Mouse (Mus musculus): ENCODE data around the gene Nfia. TPM values are rescaled to one million over a fixed set of nuclear protein-coding genes. Genes with fewer than 3 reads are reported as not detected.

The Nfia gene
- polyA plus RNA-seq, 1 experiment from 2014 or later = 32.1 TPM

- Histone ChIP-seq H3K4me3 (ENCODE audit: low read length) (no peak overlapping the region), H3K9ac (ENCODE audit: low read depth, low read length) (no peak overlapping the region)
These were observed 178.0 kb downstream of the Nfia start for GRCm38 (mm10) chr4:97950341-97951071.

GRCm38 (mm10) chr4:97953886-97954285 is 181.4 kb downstream of the Nfia start:
- Histone ChIP-seq H3K9ac (ENCODE audit: low read depth, low read length) (no peak overlapping the region), H3K27ac (ENCODE audit: low read depth, low read length) (no peak overlapping the region), H3K36me3 (ENCODE audit: control insufficient read depth, insufficient read depth, low read length) (no peaks in the 10 kb centered on the region), H3K4me1 (ENCODE audit: control insufficient read depth, insufficient read depth, low read length) (no peaks in the 10 kb centered on the region), H3K9me3 (ENCODE audit: control insufficient read depth, low read length) (no peaks in the 10 kb centered on the region), H3K4me2 (replicated peaks; ENCODE audit: low read depth, low read length) (no peak overlapping the region), H3K27me3 (ENCODE audit: control insufficient read depth, insufficient read depth, low read length) (no peaks in the 10 kb centered on the region), H3K4me3 (ENCODE audit: low read length) (no peak overlapping the region)
- WGBS = 74% methylated on average over 11 of the region's 11 CpGs
- ATAC-seq (ENCODE audit: low FRiP score, low TSS enrichment) = no peak

More at GRCm38 (mm10) chr4:97950341-97951071, 178.0 kb downstream of the Nfia start:
- H3K27ac ChIP-seq (ENCODE audit: low read depth, low read length) = no peak overlapping the region
- no peaks in the 10 kb centered on the region for H3K9me3 ChIP-seq (ENCODE audit: control insufficient read depth, low read length)
- H3K27me3 ChIP-seq (ENCODE audit: control insufficient read depth, insufficient read depth, low read length) = no peaks in the 10 kb centered on the region
- H3K4me2 ChIP-seq (replicated peaks; ENCODE audit: low read depth, low read length) = no peak overlapping the region
- no peak for ATAC-seq (ENCODE audit: low FRiP score, low TSS enrichment)
- no peaks in the 10 kb centered on the region for H3K4me1 ChIP-seq (ENCODE audit: control insufficient read depth, insufficient read depth, low read length)
- no peaks in the 10 kb centered on the region for H3K36me3 ChIP-seq (ENCODE audit: control insufficient read depth, insufficient read depth, low read length)
- 81% methylated on average over 10 of the region's 10 CpGs for WGBS

GRCm38 (mm10) chr4:97958121-97958520 is 185.6 kb downstream of the Nfia start:
- Histone ChIP-seq H3K27me3 (ENCODE audit: control insufficient read depth, insufficient read depth, low read length) (no peaks in the 10 kb centered on the region), H3K4me3 (ENCODE audit: low read length) (no peak overlapping the region), H3K4me1 (ENCODE audit: control insufficient read depth, insufficient read depth, low read length) (no peaks in the 10 kb centered on the region), H3K27ac (ENCODE audit: low read depth, low read length) (no peak overlapping the region), H3K4me2 (replicated peaks; ENCODE audit: low read depth, low read length) (no peak overlapping the region), H3K9ac (ENCODE audit: low read depth, low read length) (no peak overlapping the region), H3K9me3 (ENCODE audit: control insufficient read depth, low read length) (no peaks in the 10 kb centered on the region), H3K36me3 (ENCODE audit: control insufficient read depth, insufficient read depth, low read length) (no peaks in the 10 kb centered on the region)
- 90% methylated on average over 5 of the region's 5 CpGs for WGBS
- ATAC-seq (ENCODE audit: low FRiP score, low TSS enrichment) = no peak

- ATAC-seq (ENCODE audit: low FRiP score, low TSS enrichment) = no peak
- Histone ChIP-seq H3K36me3 (ENCODE audit: control insufficient read depth, insufficient read depth, low read length) (no peaks in the 10 kb centered on the region), H3K27ac (ENCODE audit: low read depth, low read length) (no peak overlapping the region), H3K27me3 (ENCODE audit: control insufficient read depth, insufficient read depth, low read length) (no peaks in the 10 kb centered on the region), H3K9ac (ENCODE audit: low read depth, low read length) (no peak overlapping the region), H3K4me2 (replicated peaks; ENCODE audit: low read depth, low read length) (no peak overlapping the region), H3K4me3 (ENCODE audit: low read length) (no peak overlapping the region), H3K9me3 (ENCODE audit: control insufficient read depth, low read length) (no peaks in the 10 kb centered on the region), H3K4me1 (ENCODE audit: control insufficient read depth, insufficient read depth, low read length) (no peaks in the 10 kb centered on the region)
- WGBS = 88% methylated on average over 7 of the region's 7 CpGs
These were observed 190.3 kb downstream of the Nfia start for GRCm38 (mm10) chr4:97962856-97963255.

GRCm38 (mm10) chr4:97963951-97964350 is 191.4 kb downstream of the Nfia start:
- ATAC-seq (ENCODE audit: low FRiP score, low TSS enrichment) = no peak
- Histone ChIP-seq H3K4me2 (replicated peaks; ENCODE audit: low read depth, low read length) (no peak overlapping the region), H3K4me3 (ENCODE audit: low read length) (no peak overlapping the region), H3K27me3 (ENCODE audit: control insufficient read depth, insufficient read depth, low read length) (no peaks in the 10 kb centered on the region), H3K9me3 (ENCODE audit: control insufficient read depth, low read length) (no peaks in the 10 kb centered on the region), H3K9ac (ENCODE audit: low read depth, low read length) (no peak overlapping the region), H3K4me1 (ENCODE audit: control insufficient read depth, insufficient read depth, low read length) (no peaks in the 10 kb centered on the region), H3K27ac (ENCODE audit: low read depth, low read length) (no peak overlapping the region), H3K36me3 (ENCODE audit: control insufficient read depth, insufficient read depth, low read length) (no peaks in the 10 kb centered on the region)
- WGBS = 57% methylated on average over 1 of the region's 1 CpGs

- Histone ChIP-seq H3K4me1 (ENCODE audit: control insufficient read depth, insufficient read depth, low read length) (no peaks in the 10 kb centered on the region), H3K27ac (ENCODE audit: low read depth, low read length) (no peak overlapping the region), H3K4me3 (ENCODE audit: low read length) (no peak overlapping the region), H3K9ac (ENCODE audit: low read depth, low read length) (no peak overlapping the region), H3K9me3 (ENCODE audit: control insufficient read depth, low read length) (no peaks in the 10 kb centered on the region), H3K36me3 (ENCODE audit: control insufficient read depth, insufficient read depth, low read length) (no peaks in the 10 kb centered on the region), H3K27me3 (ENCODE audit: control insufficient read depth, insufficient read depth, low read length) (no peaks in the 10 kb centered on the region), H3K4me2 (replicated peaks; ENCODE audit: low read depth, low read length) (no peak overlapping the region)
- no peak for ATAC-seq (ENCODE audit: low FRiP score, low TSS enrichment)
- WGBS = 76% methylated on average over 7 of the region's 7 CpGs
These were observed 196.3 kb downstream of the Nfia start for GRCm38 (mm10) chr4:97968786-97969348.

GRCm38 (mm10) chr4:97973064-97973463 is 200.5 kb downstream of the Nfia start:
- H3K9ac ChIP-seq (ENCODE audit: low read depth, low read length) = no peak overlapping the region
- H3K27ac ChIP-seq (ENCODE audit: low read depth, low read length) = no peak overlapping the region
- H3K4me2 ChIP-seq (replicated peaks; ENCODE audit: low read depth, low read length) = no peak overlapping the region
- ATAC-seq (ENCODE audit: low FRiP score, low TSS enrichment) = peak; percentile 81; the same call in 1 of the 2 replicates
- no peak overlapping the region for H3K4me3 ChIP-seq (ENCODE audit: low read length)
- no peaks in the 10 kb centered on the region for H3K27me3 ChIP-seq (ENCODE audit: control insufficient read depth, insufficient read depth, low read length)
- no peaks in the 10 kb centered on the region for H3K4me1 ChIP-seq (ENCODE audit: control insufficient read depth, insufficient read depth, low read length)
- H3K36me3 ChIP-seq (ENCODE audit: control insufficient read depth, insufficient read depth, low read length) = no peaks in the 10 kb centered on the region
- 69% methylated on average over 2 of the region's 2 CpGs for WGBS
- H3K9me3 ChIP-seq (ENCODE audit: control insufficient read depth, low read length) = no peaks in the 10 kb centered on the region

GRCm38 (mm10) chr4:97974037-97974436 is 201.5 kb downstream of the Nfia start:
- Histone ChIP-seq H3K9ac (ENCODE audit: low read depth, low read length) (no peak overlapping the region), H3K9me3 (ENCODE audit: control insufficient read depth, low read length) (no peaks in the 10 kb centered on the region), H3K4me3 (ENCODE audit: low read length) (no peak overlapping the region), H3K27ac (ENCODE audit: low read depth, low read length) (no peak overlapping the region), H3K36me3 (ENCODE audit: control insufficient read depth, insufficient read depth, low read length) (no peaks in the 10 kb centered on the region), H3K27me3 (ENCODE audit: control insufficient read depth, insufficient read depth, low read length) (no peaks in the 10 kb centered on the region), H3K4me2 (replicated peaks; ENCODE audit: low read depth, low read length) (no peak overlapping the region), H3K4me1 (ENCODE audit: control insufficient read depth, insufficient read depth, low read length) (no peaks in the 10 kb centered on the region)
- no peak for ATAC-seq (ENCODE audit: low FRiP score, low TSS enrichment)
- WGBS = 78% methylated on average over 6 of the region's 6 CpGs

- Histone ChIP-seq H3K4me3 (ENCODE audit: low read length) (no peak overlapping the region), H3K4me2 (replicated peaks; ENCODE audit: low read depth, low read length) (no peak overlapping the region), H3K27ac (ENCODE audit: low read depth, low read length) (no peak overlapping the region), H3K27me3 (ENCODE audit: control insufficient read depth, insufficient read depth, low read length) (no peaks in the 10 kb centered on the region), H3K9ac (ENCODE audit: low read depth, low read length) (no peak overlapping the region), H3K36me3 (ENCODE audit: control insufficient read depth, insufficient read depth, low read length) (no peaks in the 10 kb centered on the region), H3K9me3 (ENCODE audit: control insufficient read depth, low read length) (no peaks in the 10 kb centered on the region), H3K4me1 (ENCODE audit: control insufficient read depth, insufficient read depth, low read length) (no peaks in the 10 kb centered on the region)
- WGBS = 48% methylated on average over 5 of the region's 5 CpGs
- ATAC-seq (ENCODE audit: low FRiP score, low TSS enrichment) = no peak
These were observed 204.4 kb downstream of the Nfia start for GRCm38 (mm10) chr4:97976891-97977290.

All from kidney, embryonic 14.5 days (tissue).